Mouse (Mus musculus) C2C12 (cell line): Measurements from ENCODE around the gene Tmem41b.

Source experiments
- CEBPB ChIP-seq: IDR thresholded peaks from one replicate; pipeline ENCODE4 v1.6.1; 2011; ENCODE audit warnings: low read depth, mild to moderate bottlenecking, control low read depth, moderate library complexity
- CTCF ChIP-seq: IDR thresholded peaks from one replicate; pipeline ENCODE4 v1.5.1; 2011; ENCODE audit not compliant: control insufficient read depth, insufficient read depth, insufficient read length
- MAX ChIP-seq: IDR thresholded peaks from one replicate; pipeline ENCODE4 v1.6.1; 2011; ENCODE audit warnings: mild to moderate bottlenecking, control low read depth
- MYOG ChIP-seq: IDR thresholded peaks from one replicate; pipeline ENCODE4 v1.6.1; 2011; ENCODE audit not compliant: control insufficient read depth, insufficient read length; ENCODE audit errors: extremely low read depth

DNA sequence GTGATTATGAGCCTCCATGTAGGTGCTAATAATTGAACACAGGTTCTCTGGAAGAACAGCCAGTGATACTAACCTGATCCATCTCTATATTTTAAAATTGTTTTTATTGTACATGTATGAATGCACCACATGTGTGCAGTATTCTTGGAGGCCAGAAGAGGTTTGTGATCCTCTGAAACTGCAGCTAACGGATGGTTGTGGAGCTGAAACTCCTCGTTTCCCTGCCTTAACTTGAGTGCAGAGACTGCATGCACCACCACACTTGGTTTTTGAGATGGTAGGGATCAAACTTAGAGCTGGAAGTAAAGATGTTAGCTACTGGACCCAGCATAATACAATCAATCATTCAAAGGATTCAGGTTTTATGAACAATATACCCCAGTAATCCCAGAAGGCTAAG is 39.9 kb upstream of the Tmem41b start:
- TF ChIP-seq CEBPB (no peak), CTCF (no peak), MYOG (no peak), MAX (no peak)
